Comparison of ENCODE assay signal across 9 mouse cellular contexts in the genomic region with DNA sequence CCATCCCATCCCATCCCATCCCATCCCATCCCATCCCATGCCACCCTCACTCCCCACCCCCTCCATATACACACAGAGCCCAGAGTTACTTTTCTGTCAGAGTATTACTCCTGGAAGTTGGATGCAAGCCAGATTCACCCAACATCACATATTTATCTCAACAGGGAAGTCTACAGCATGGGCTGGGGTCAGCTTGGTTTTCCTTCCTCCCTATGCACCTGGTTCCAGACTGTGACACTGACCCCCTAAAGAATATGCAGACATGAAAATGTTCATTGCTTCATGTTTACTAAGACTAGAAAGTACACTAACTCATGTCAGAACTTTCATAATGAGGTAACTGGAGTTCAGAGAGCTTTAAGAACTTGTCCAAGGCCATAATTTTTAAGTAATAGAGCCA.
"Had no signal": no experiment of that assay in that cellular context is flagged by ENCODE, and none has a peak within 500 bp of the region (broad histone marks: within the 10 kb centered on the region; RNA-seq: fewer than 3 reads in every experiment).

No protein-coding gene starts in this region.

- H3K4me1 ChIP-seq: megakaryocyte, embryonic 14.5 days had no signal

- DNase-seq: thymus, postnatal 36 days had no signal

- H3K36me3 ChIP-seq: limb, embryonic 10.5 days; liver, embryonic 15.5 days; neural tube, embryonic 15.5 days had no signal

- H3K9ac ChIP-seq: liver, embryonic 15.5 days; neural tube, embryonic 15.5 days had no signal

- H3K4me3 ChIP-seq: left cerebral cortex, adult 2 months; limb, embryonic 10.5 days; liver, embryonic 15.5 days; megakaryocyte, embryonic 14.5 days; myocyte; neural tube, embryonic 15.5 days had no signal

- H3K27me3 ChIP-seq: liver, embryonic 15.5 days; neural tube, embryonic 15.5 days had no signal

- H3K27ac ChIP-seq: left cerebral cortex, adult 2 months; liver, embryonic 15.5 days; macrophage; neural tube, embryonic 15.5 days had no signal

- H3K4me2 ChIP-seq: liver, embryonic 11.5 days; liver, embryonic 15.5 days; neural tube, embryonic 15.5 days had no signal

- H3K9me3 ChIP-seq: limb, embryonic 10.5 days; liver, embryonic 15.5 days; megakaryocyte, embryonic 14.5 days; neural tube, embryonic 15.5 days had no signal
